Mouse (Mus musculus): ENCODE measurements around the gene Trex2.
"Not testable (repeated sequence)": the region's sequence is repeated elsewhere in the genome, so short reads cannot be mapped to it uniquely, and the experiment has no call there.

Gene Trex2

DNA sequence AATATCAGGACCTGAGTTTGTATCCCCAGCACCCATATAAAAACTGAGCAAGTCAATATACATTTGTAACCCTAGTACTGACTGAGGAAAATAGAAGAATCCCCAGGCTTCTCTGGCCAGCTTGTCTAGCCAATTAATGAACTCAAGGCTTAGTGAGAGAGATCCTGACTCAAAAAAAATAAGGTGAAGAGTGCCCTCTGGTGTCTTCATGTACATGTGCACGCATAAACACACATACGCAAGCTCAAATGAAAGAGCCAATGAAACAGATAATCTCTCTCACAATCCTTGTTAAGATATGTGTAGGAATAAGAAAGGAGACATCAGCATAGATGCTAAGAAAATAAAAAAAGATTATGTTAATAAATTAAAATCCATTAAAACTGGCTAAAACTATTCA is 5.1 kb downstream of the Trex2 start:
- no peak for DNase-seq (ENCODE audit: low read depth, low spot score)

DNA sequence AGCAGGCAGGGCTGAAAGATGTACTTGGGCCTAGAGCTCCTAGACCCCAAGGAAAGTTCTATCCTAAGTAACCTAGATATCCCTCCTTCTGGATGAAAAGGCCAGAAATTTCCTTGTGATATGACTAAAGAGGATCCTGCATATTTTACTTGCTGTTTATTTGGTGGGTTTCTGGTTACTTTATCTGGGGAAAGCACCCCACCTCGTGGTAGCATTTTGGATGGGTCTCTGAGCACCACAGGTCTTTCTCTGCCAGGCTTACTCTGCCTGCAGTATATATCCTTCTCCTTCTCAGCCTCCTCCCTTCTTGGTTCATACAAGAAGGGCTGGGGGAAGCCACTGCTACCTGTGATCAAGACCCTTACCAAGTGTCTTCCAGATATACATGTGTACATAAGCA is 22.4 kb downstream of the Trex2 start:
- DNase-seq (ENCODE audit: low read depth, low spot score): no peak

DNA sequence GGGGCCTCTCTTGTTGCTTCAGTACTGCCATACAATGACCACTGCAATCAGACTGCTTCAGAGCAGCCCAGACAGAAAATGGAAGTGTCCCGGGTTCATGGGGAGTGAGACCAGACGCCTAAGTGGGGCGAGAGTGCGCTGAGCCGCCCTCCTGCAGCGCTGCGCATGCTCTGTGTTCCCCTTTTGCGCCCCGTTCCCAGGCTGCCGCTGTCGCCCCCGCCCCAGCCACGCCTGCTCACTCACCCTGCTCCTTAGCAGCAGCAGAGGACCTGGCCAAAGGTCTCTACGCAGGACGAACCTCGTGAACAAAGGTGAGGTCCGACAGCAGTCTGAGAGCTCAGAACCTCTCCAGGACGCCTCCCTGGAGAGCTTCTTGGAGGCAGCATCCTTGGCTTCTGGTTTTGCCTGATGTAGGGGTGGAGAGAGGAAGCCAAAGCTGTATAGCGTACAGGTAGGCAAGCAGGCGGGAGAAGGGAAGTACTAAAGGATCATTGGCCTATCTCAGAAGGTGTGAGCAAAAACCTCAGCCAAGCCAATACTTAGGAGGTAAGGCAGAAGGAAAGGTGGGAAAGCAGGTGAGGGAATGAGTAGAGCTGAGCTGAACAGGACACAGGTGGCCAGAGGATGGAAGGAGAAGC is 24.1 kb downstream of the Trex2 start, which contains the start of gene Zfp92:
Gene Zfp92, plus strand, starts transcription at position 217 of the 638 bp plus-strand sequence.
- DNase-seq (ENCODE audit: low read depth, low spot score): no peak

DNA sequence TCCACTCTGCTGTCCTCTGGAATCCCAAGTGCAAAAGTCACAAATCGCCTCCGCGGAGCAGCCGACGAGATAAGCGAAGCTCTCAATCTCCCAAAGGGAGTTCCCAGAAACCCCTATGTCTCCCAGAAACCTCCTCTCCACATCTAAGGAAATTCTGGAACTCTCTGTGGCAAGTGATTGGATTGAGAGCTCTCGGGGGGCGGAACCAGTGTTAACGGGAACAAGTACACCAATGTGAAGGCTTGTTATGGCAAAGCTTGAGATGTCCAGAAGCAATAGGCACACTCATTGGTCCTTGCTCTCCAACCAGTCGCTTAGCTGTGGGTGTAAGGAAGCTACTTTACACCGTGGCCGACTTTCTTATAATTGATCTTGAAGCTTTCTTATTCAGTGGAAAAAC is 33.5 kb downstream of the Trex2 start:
- DNase-seq (ENCODE audit: low read depth, low spot score): no peak

DNA sequence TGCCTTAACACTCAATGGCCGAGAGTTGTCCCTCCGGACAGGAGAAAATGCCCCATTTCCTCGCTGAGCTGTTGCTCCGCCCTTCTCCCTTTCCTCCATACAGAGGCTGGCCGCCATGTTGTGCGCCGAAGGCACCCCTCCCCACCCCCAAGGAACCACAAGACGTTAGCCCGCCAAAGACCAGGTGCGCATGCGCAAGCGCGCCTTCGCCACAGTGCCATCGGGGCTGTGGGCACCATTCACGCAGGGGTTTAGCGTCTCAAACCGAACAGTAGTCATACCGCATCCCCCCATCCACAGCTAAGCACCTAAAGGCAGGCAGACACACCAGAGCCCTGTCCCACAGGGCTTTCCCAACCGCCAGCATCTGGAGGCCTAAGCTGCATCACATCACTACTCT is 34.2 kb downstream of the Trex2 start:
- DNase-seq (ENCODE audit: low read depth, low spot score): no peak

DNA sequence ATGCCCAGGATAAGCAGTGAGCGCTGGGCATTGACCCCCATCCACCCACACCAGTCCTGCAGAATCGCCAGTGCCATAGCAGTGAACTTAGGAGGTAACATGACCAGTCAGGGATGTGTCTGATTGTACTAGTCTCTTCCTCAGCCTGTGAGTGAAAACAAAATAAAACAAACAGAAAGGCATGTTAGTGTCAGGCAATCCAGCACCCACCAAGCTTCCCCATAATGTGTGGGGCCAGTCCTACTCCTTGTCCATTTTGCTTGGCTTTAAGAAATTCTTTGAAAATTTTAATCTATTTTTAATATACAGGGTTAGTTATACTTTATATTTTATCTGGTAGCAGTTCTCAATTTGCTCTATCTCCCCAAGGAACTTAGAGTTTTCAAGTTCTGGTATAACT is 36.5 kb downstream of the Trex2 start, which contains the start of gene Gm18336:
Gene Gm18336, minus strand, starts transcription at position 101 of the 400 bp plus-strand sequence.
- DNase-seq (ENCODE audit: low read depth, low spot score): not testable (repeated sequence)

DNA sequence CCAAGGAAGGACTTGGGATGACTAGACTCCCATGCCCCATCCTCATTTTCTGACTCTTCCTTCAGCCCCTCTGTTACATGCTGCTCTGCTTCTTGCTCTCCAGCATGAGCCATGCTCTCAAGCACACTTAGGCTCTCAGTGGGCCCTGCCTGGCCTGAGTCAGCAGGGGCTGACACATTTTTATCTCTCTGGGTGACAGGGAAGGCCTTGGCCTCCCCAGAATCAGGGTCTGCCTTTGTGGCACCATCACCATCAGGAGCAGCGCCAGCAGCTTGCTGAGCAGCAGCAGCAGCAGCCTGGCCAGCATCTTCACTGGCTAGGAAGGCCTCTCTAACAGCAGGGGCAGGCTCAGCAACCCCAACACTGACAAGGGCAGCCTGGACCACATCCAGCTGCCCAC is 38.7 kb downstream of the Trex2 start:
- DNase-seq (ENCODE audit: low read depth, low spot score): no peak

DNA sequence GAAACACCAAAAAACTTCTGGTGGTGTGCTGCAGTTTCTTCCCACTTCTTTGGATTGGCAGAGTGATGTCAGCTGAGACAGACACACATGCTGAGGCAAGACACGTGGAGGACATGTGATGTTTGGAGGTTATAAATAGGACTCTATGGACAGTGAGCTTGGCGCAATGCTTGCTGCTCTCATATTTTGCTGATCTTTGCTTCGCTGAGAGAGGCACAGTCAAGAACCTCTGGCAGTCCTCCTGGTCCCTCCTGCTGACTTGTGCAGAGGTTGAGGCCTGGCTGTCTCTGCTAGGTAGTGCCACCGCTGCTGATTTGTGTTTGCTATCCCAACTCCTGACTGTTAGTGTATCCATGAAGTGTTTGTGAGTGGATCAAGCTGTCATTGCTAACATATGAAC is 43.7 kb downstream of the Trex2 start:
- no peak for DNase-seq (ENCODE audit: low read depth, low spot score)

DNA sequence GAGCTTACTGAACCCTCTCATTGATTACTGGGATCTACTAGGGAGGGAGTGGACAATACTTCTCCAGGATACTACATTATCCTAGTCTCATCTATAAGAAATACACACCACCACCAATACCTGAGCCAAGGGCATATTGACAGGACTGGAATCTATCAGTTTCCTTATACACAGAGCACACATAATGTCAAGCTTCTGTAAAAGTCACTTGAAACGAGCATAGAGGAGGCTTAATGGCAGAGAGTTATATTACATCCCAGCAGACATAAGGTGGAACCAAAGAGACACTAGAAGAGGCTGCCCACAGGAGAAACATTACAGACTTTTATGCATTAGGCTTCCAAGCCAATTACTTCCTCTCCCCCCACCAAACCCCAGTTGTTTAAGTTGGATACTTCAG is 50.2 kb downstream of the Trex2 start:
- no peak for DNase-seq (ENCODE audit: low read depth, low spot score)

DNA sequence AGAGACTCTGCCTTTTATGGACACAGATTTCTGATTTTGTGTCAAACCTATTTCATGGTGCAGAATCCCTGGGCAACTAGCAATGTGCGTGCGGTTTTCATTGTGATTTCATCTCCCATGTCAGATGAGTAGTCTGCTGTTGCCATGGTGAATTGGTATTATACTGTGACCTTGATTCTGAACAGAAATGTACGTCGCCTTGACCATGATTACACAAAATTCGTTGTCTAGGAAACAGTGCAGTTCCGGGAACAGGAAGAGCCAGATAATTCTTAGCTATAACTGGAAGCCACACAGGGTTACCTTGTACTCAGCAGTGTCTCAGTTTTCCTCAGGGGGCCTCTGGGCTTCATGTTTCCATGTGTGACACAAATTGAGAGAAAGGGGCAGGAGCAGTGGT is 50.7 kb downstream of the Trex2 start:
- no peak for DNase-seq (ENCODE audit: low read depth, low spot score)
